Mouse (Mus musculus) lung, adult 2 months (tissue): ENCODE results near the gene Adap1.

Source experiments
- CTCF ChIP-seq: fragments of 200-500 bp; IDR thresholded peaks from 2 replicates; pipeline ENCODE4 v1.5.1; 2011; ENCODE audit warnings: mild to moderate bottlenecking, low read length, control low read depth; ENCODE audit not compliant: insufficient read depth
- POLR2A ChIP-seq: fragments of 200-500 bp; IDR thresholded peaks from 2 replicates; pipeline ENCODE4 v1.6.1; 2011; ENCODE audit warnings: low read depth, mild to moderate bottlenecking, control low read depth, low read length, borderline replicate concordance; ENCODE audit errors: extremely low read depth

DNA sequence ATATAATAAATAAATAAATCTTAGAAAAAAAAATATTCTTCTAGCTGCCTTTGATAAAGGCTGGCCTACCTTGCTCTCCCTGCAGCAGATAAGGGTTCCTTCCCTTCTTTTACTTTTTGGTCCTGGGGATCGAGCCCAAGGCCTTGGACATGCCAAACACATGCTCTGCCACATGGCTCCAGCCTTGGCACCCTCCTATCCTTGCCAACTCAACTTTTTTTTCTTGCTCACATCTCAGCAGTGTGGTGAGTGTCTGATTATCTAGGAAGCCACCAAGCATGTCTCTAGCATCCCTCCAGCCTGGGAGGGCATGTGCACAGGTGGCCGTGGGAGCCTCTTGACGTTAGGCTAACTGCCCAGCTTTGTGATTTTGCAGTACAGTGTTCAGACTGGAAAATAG, 97.1 kb downstream of the Adap1 start:
- TF ChIP-seq CTCF = no peak
- no peak for TF ChIP-seq POLR2A
